Mouse (Mus musculus): Measurements from ENCODE around the gene Pdcd5. TPM values are rescaled to one million over a fixed set of nuclear protein-coding genes. Genes with fewer than 3 reads are reported as not detected.

Pdcd5 gene
- polyA plus RNA-seq, 1 experiment from 2014 or later: 193 TPM

- no peak for ATAC-seq
- no peak overlapping the region for H3K4me2 ChIP-seq (replicated peaks)
- H3K9ac ChIP-seq: no peak overlapping the region
- 96% methylated on average over 10 of the region's 10 CpGs for WGBS
- no peaks in the 10 kb centered on the region for H3K4me1 ChIP-seq (replicated peaks)
- no peak overlapping the region for H3K27ac ChIP-seq
- H3K36me3 ChIP-seq: peaks cover 28% of the 10 kb centered on the region
- no peak overlapping the region for H3K4me3 ChIP-seq (replicated peaks)
- H3K9me3 ChIP-seq: no peaks in the 10 kb centered on the region
- no peaks in the 10 kb centered on the region for H3K27me3 ChIP-seq (replicated peaks)
Observed at GRCm38 (mm10) chr7:35627371-35627770, 19.9 kb downstream of the Pdcd5 start.

- WGBS: 95% methylated on average over 5 of the region's 5 CpGs
- no peak overlapping the region for H3K4me2 ChIP-seq (replicated peaks)
- H3K36me3 ChIP-seq: peaks cover 33% of the 10 kb centered on the region
- no peaks in the 10 kb centered on the region for H3K27me3 ChIP-seq (replicated peaks)
- no peaks in the 10 kb centered on the region for H3K9me3 ChIP-seq
- H3K4me1 ChIP-seq (replicated peaks): no peaks in the 10 kb centered on the region
- H3K27ac ChIP-seq: no peak overlapping the region
- H3K9ac ChIP-seq: no peak overlapping the region
- H3K4me3 ChIP-seq (replicated peaks): no peak overlapping the region
- ATAC-seq: no peak
Observed at GRCm38 (mm10) chr7:35626038-35626437, 21.3 kb downstream of the Pdcd5 start.

GRCm38 (mm10) chr7:35622626-35623025 is 24.7 kb downstream of the Pdcd5 start:
- no peak for ATAC-seq
- Histone ChIP-seq H3K27me3 (replicated peaks) (no peaks in the 10 kb centered on the region), H3K36me3 (peaks cover 35% of the 10 kb centered on the region), H3K4me1 (replicated peaks) (no peaks in the 10 kb centered on the region), H3K4me2 (replicated peaks) (no peak overlapping the region), H3K4me3 (replicated peaks) (no peak overlapping the region), H3K9me3 (no peaks in the 10 kb centered on the region), H3K27ac (no peak overlapping the region), H3K9ac (no peak overlapping the region)
- WGBS: 90% methylated on average over 10 of the region's 10 CpGs

GRCm38 (mm10) chr7:35617513-35617912 is 29.8 kb downstream of the Pdcd5 start:
- Histone ChIP-seq H3K4me1 (replicated peaks) (no peaks in the 10 kb centered on the region), H3K27ac (no peak overlapping the region), H3K9me3 (no peaks in the 10 kb centered on the region), H3K9ac (no peak overlapping the region), H3K4me3 (replicated peaks) (no peak overlapping the region), H3K27me3 (replicated peaks) (no peaks in the 10 kb centered on the region), H3K4me2 (replicated peaks) (no peak overlapping the region), H3K36me3 (peaks cover 29% of the 10 kb centered on the region)
- ATAC-seq: no peak
- 78% methylated on average over 4 of the region's 4 CpGs for WGBS

GRCm38 (mm10) chr7:35609245-35609644 is 38.1 kb downstream of the Pdcd5 start:
- H3K36me3 ChIP-seq: peaks cover 24% of the 10 kb centered on the region
- H3K27me3 ChIP-seq (replicated peaks): no peaks in the 10 kb centered on the region
- H3K9ac ChIP-seq: no peak overlapping the region
- H3K4me2 ChIP-seq (replicated peaks): no peak overlapping the region
- H3K27ac ChIP-seq: no peak overlapping the region
- WGBS: 94% methylated on average over 10 of the region's 10 CpGs
- ATAC-seq: no peak
- H3K9me3 ChIP-seq: no peaks in the 10 kb centered on the region
- no peak overlapping the region for H3K4me3 ChIP-seq (replicated peaks)
- H3K4me1 ChIP-seq (replicated peaks): no peaks in the 10 kb centered on the region

GRCm38 (mm10) chr7:35606816-35607215 is 40.5 kb downstream of the Pdcd5 start:
- Histone ChIP-seq H3K4me1 (replicated peaks) (no peaks in the 10 kb centered on the region), H3K4me3 (replicated peaks) (no peak overlapping the region), H3K4me2 (replicated peaks) (no peak overlapping the region), H3K36me3 (peaks cover 28% of the 10 kb centered on the region), H3K27ac (no peak overlapping the region), H3K9me3 (no peaks in the 10 kb centered on the region), H3K27me3 (replicated peaks) (no peaks in the 10 kb centered on the region), H3K9ac (no peak overlapping the region)
- no peak for ATAC-seq
- 92% methylated on average over 10 of the region's 10 CpGs for WGBS

- ATAC-seq: no peak
- no peaks in the 10 kb centered on the region for H3K9me3 ChIP-seq
Observed at GRCm38 (mm10) chr7:35602766-35603165, 44.6 kb downstream of the Pdcd5 start.

GRCm38 (mm10) chr7:35601106-35601505 is 46.2 kb downstream of the Pdcd5 start:
- H3K36me3 ChIP-seq: peaks cover 9% of the 10 kb centered on the region
- H3K4me1 ChIP-seq (replicated peaks): no peaks in the 10 kb centered on the region
- no peak overlapping the region for H3K27ac ChIP-seq
- no peak for ATAC-seq
- WGBS: 91% methylated on average over 6 of the region's 6 CpGs
- H3K4me2 ChIP-seq (replicated peaks): no peak overlapping the region
- no peak overlapping the region for H3K9ac ChIP-seq
- H3K27me3 ChIP-seq (replicated peaks): no peaks in the 10 kb centered on the region
- H3K4me3 ChIP-seq (replicated peaks): no peak overlapping the region
- H3K9me3 ChIP-seq: no peaks in the 10 kb centered on the region

More at GRCm38 (mm10) chr7:35602766-35603165, 44.6 kb downstream of the Pdcd5 start:
- no peak overlapping the region for H3K27ac ChIP-seq
- no peak overlapping the region for H3K4me2 ChIP-seq (replicated peaks)
- H3K4me1 ChIP-seq (replicated peaks): no peaks in the 10 kb centered on the region
- H3K36me3 ChIP-seq: peaks cover 13% of the 10 kb centered on the region
- no peaks in the 10 kb centered on the region for H3K27me3 ChIP-seq (replicated peaks)
- H3K9ac ChIP-seq: no peak overlapping the region
- no peak overlapping the region for H3K4me3 ChIP-seq (replicated peaks)
- 96% methylated on average over 5 of the region's 5 CpGs for WGBS

- no peak for ATAC-seq
Observed at GRCm38 (mm10) chr7:35600031-35600430, 47.3 kb downstream of the Pdcd5 start.

GRCm38 (mm10) chr7:35599492-35599891 is 47.8 kb downstream of the Pdcd5 start:
- no peak for ATAC-seq
- 91% methylated on average over 9 of the region's 9 CpGs for WGBS
- Histone ChIP-seq H3K9ac (no peak overlapping the region), H3K27me3 (replicated peaks) (no peaks in the 10 kb centered on the region), H3K4me1 (replicated peaks) (no peaks in the 10 kb centered on the region), H3K4me3 (replicated peaks) (no peak overlapping the region), H3K4me2 (replicated peaks) (no peak overlapping the region), H3K36me3 (peaks cover 9% of the 10 kb centered on the region), H3K27ac (no peak overlapping the region), H3K9me3 (no peaks in the 10 kb centered on the region)

More at GRCm38 (mm10) chr7:35600031-35600430, 47.3 kb downstream of the Pdcd5 start:
- Histone ChIP-seq H3K9me3 (no peaks in the 10 kb centered on the region), H3K4me3 (replicated peaks) (no peak overlapping the region), H3K9ac (no peak overlapping the region), H3K27me3 (replicated peaks) (no peaks in the 10 kb centered on the region), H3K27ac (no peak overlapping the region), H3K4me2 (replicated peaks) (no peak overlapping the region), H3K4me1 (replicated peaks) (no peaks in the 10 kb centered on the region), H3K36me3 (peaks cover 9% of the 10 kb centered on the region)
- 94% methylated on average over 10 of the region's 10 CpGs for WGBS

- no peak overlapping the region for H3K4me2 ChIP-seq (replicated peaks)
- WGBS: 88% methylated on average over 5 of the region's 5 CpGs
- no peak for ATAC-seq
- no peak overlapping the region for H3K4me3 ChIP-seq (replicated peaks)
- no peaks in the 10 kb centered on the region for H3K9me3 ChIP-seq
- no peak overlapping the region for H3K27ac ChIP-seq
- H3K36me3 ChIP-seq: peaks cover 18% of the 10 kb centered on the region
- H3K27me3 ChIP-seq (replicated peaks): no peaks in the 10 kb centered on the region
- H3K9ac ChIP-seq: no peak overlapping the region
- no peaks in the 10 kb centered on the region for H3K4me1 ChIP-seq (replicated peaks)
Observed at GRCm38 (mm10) chr7:35594311-35594710, 53.0 kb downstream of the Pdcd5 start.

Data from intestine, embryonic 15.5 days (tissue).